Mouse (Mus musculus): Measurements from ENCODE around the gene Spop.

DNA sequence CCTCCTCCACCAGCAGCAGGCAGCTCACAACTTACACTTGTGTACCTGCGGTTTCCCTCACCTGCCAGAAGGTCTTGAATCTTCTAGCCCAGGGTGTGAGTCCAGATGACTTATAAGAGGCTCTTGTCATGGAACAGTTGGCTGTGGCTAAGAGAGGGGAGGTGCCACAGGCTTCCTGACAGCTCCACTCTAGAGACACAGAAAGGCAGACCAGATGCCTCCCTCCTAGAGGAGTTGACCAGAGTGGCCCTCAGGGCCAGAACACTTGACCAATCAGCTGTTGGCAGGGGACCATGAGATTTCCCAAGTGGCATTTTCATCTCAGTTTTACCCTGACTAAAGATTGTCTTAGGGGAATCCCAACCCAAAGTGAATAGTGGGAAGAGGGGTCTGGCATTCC lies 32.7 kb upstream of the Spop start:
- TF ChIP-seq TAL1 (IDR thresholded peaks at IDR 0.05; ENCODE audit: low read length) (no peak), GATA1 (IDR thresholded peaks at IDR 0.05; ENCODE audit: low read length) (no peak)

All from erythroblast, embryonic 14.5 days (primary cell).